Mouse (Mus musculus): ENCODE measurements at regions not wholly inside any gene's neighbourhood (a gene's known extent, or its start where the extent isn't known, plus 50 kb on each side); places are given as distances from the start of the nearest gene placed in this dataset.

GRCm38 (mm10) chr1:190526046-190526445 lies 355.5 kb upstream of the Prox1 start:
- Histone ChIP-seq H3K4me3 (replicated peaks) (no peak overlapping the region), H3K9me3 (no peaks in the 10 kb centered on the region), H3K27ac (no peak overlapping the region), H3K27me3 (peaks cover 45% of the 10 kb centered on the region), H3K9ac (replicated peaks) (no peak overlapping the region), H3K4me1 (replicated peaks) (peaks cover 8% of the 10 kb centered on the region; the same call in 1 of the 2 replicates), H3K4me2 (no peak overlapping the region), H3K36me3 (no peaks in the 10 kb centered on the region)
- ATAC-seq (ENCODE audit: insufficient number of reproducible peaks, insufficient read depth, low FRiP score, low TSS enrichment, low read depth): no peak
- WGBS: 22% methylated on average over 6 of the region's 6 CpGs

- ATAC-seq (ENCODE audit: insufficient number of reproducible peaks, insufficient read depth, low FRiP score, low TSS enrichment, low read depth): no peak
- 85% methylated on average over 8 of the region's 8 CpGs for WGBS
- Histone ChIP-seq H3K4me2 (no peak overlapping the region), H3K9me3 (no peaks in the 10 kb centered on the region), H3K4me3 (replicated peaks) (no peak overlapping the region), H3K27ac (no peak overlapping the region), H3K36me3 (no peaks in the 10 kb centered on the region), H3K27me3 (no peaks in the 10 kb centered on the region), H3K4me1 (replicated peaks) (no peaks in the 10 kb centered on the region), H3K9ac (replicated peaks) (no peak overlapping the region)
These were observed 329.6 kb upstream of the Prox1 start for GRCm38 (mm10) chr1:190500106-190500505.

- Histone ChIP-seq H3K9ac (replicated peaks) (no peak overlapping the region), H3K9me3 (no peaks in the 10 kb centered on the region), H3K27me3 (no peaks in the 10 kb centered on the region), H3K27ac (no peak overlapping the region), H3K4me2 (no peak overlapping the region), H3K4me1 (replicated peaks) (no peaks in the 10 kb centered on the region), H3K4me3 (replicated peaks) (no peak overlapping the region), H3K36me3 (no peaks in the 10 kb centered on the region)
- no peak for ATAC-seq (ENCODE audit: insufficient number of reproducible peaks, insufficient read depth, low FRiP score, low TSS enrichment, low read depth)
- WGBS: 86% methylated on average over 4 of the region's 4 CpGs
These were observed 327.0 kb upstream of the Prox1 start for GRCm38 (mm10) chr1:190497474-190497873.

GRCm38 (mm10) chr1:190495741-190496520 lies 325.4 kb upstream of the Prox1 start:
- Histone ChIP-seq H3K4me2 (no peak overlapping the region), H3K36me3 (no peaks in the 10 kb centered on the region), H3K4me3 (replicated peaks) (no peak overlapping the region), H3K27me3 (no peaks in the 10 kb centered on the region), H3K4me1 (replicated peaks) (no peaks in the 10 kb centered on the region), H3K9me3 (no peaks in the 10 kb centered on the region), H3K27ac (no peak overlapping the region), H3K9ac (replicated peaks) (no peak overlapping the region)
- ATAC-seq (ENCODE audit: insufficient number of reproducible peaks, insufficient read depth, low FRiP score, low TSS enrichment, low read depth): no peak
- WGBS: 53% methylated on average over 10 of the region's 10 CpGs

- no peak for ATAC-seq (ENCODE audit: insufficient number of reproducible peaks, insufficient read depth, low FRiP score, low TSS enrichment, low read depth)
- Histone ChIP-seq H3K36me3 (no peaks in the 10 kb centered on the region), H3K9ac (replicated peaks) (no peak overlapping the region), H3K4me3 (replicated peaks) (no peak overlapping the region), H3K27me3 (no peaks in the 10 kb centered on the region), H3K4me1 (replicated peaks) (0 out of 2 replicates have a peak, but pooled peaks cover 4% of the 10 kb centered on the region), H3K27ac (no peak overlapping the region), H3K9me3 (no peaks in the 10 kb centered on the region), H3K4me2 (no peak overlapping the region)
- 71% methylated on average over 7 of the region's 7 CpGs for WGBS
These were observed 316.1 kb upstream of the Prox1 start for GRCm38 (mm10) chr1:190486551-190487104.

GRCm38 (mm10) chr1:190483366-190483765 lies 312.9 kb upstream of the Prox1 start:
- Histone ChIP-seq H3K36me3 (no peaks in the 10 kb centered on the region), H3K27me3 (no peaks in the 10 kb centered on the region), H3K9me3 (no peaks in the 10 kb centered on the region), H3K27ac (no peak overlapping the region), H3K4me3 (replicated peaks) (no peak overlapping the region), H3K9ac (replicated peaks) (no peak overlapping the region), H3K4me2 (no peak overlapping the region), H3K4me1 (replicated peaks) (0 out of 2 replicates have a peak, but pooled peaks cover 4% of the 10 kb centered on the region)
- no peak for ATAC-seq (ENCODE audit: insufficient number of reproducible peaks, insufficient read depth, low FRiP score, low TSS enrichment, low read depth)
- WGBS: 91% methylated on average over 13 of the region's 13 CpGs

- H3K36me3 ChIP-seq: no peaks in the 10 kb centered on the region
- 65% methylated on average over 11 of the region's 11 CpGs for WGBS
- H3K27me3 ChIP-seq: no peaks in the 10 kb centered on the region
- no peak for ATAC-seq (ENCODE audit: insufficient number of reproducible peaks, insufficient read depth, low FRiP score, low TSS enrichment, low read depth)
- H3K9me3 ChIP-seq: no peaks in the 10 kb centered on the region
- no peak overlapping the region for H3K9ac ChIP-seq (replicated peaks)
- no peaks in the 10 kb centered on the region for H3K4me1 ChIP-seq (replicated peaks)
- H3K4me3 ChIP-seq (replicated peaks): no peak overlapping the region
- H3K27ac ChIP-seq: no peak overlapping the region
- no peak overlapping the region for H3K4me2 ChIP-seq
These were observed 310.6 kb upstream of the Prox1 start for GRCm38 (mm10) chr1:190481071-190481470.

GRCm38 (mm10) chr1:190480601-190481000 lies 310.1 kb upstream of the Prox1 start:
- Histone ChIP-seq H3K36me3 (no peaks in the 10 kb centered on the region), H3K4me3 (replicated peaks) (no peak overlapping the region), H3K9ac (replicated peaks) (no peak overlapping the region), H3K4me1 (replicated peaks) (no peaks in the 10 kb centered on the region), H3K27me3 (no peaks in the 10 kb centered on the region), H3K9me3 (no peaks in the 10 kb centered on the region), H3K4me2 (no peak overlapping the region), H3K27ac (no peak overlapping the region)
- no peak for ATAC-seq (ENCODE audit: insufficient number of reproducible peaks, insufficient read depth, low FRiP score, low TSS enrichment, low read depth)
- 80% methylated on average over 9 of the region's 9 CpGs for WGBS

GRCm38 (mm10) chr1:190472761-190473160 lies 302.2 kb upstream of the Prox1 start:
- Histone ChIP-seq H3K4me2 (no peak overlapping the region), H3K4me3 (replicated peaks) (no peak overlapping the region), H3K36me3 (no peaks in the 10 kb centered on the region), H3K27me3 (no peaks in the 10 kb centered on the region), H3K27ac (no peak overlapping the region), H3K9ac (replicated peaks) (no peak overlapping the region), H3K4me1 (replicated peaks) (no peaks in the 10 kb centered on the region), H3K9me3 (no peaks in the 10 kb centered on the region)
- ATAC-seq (ENCODE audit: insufficient number of reproducible peaks, insufficient read depth, low FRiP score, low TSS enrichment, low read depth): no peak
- 87% methylated on average over 8 of the region's 8 CpGs for WGBS

GRCm38 (mm10) chr1:190470336-190470735 lies 299.8 kb upstream of the Prox1 start:
- no peak for ATAC-seq (ENCODE audit: insufficient number of reproducible peaks, insufficient read depth, low FRiP score, low TSS enrichment, low read depth)
- no peak overlapping the region for H3K4me3 ChIP-seq (replicated peaks)
- H3K27ac ChIP-seq: no peak overlapping the region
- 0 out of 2 replicates have a peak, but pooled peaks cover 3% of the 10 kb centered on the region for H3K27me3 ChIP-seq
- no peaks in the 10 kb centered on the region for H3K36me3 ChIP-seq
- H3K9me3 ChIP-seq: no peaks in the 10 kb centered on the region
- H3K4me1 ChIP-seq (replicated peaks): no peaks in the 10 kb centered on the region
- 83% methylated on average over 9 of the region's 9 CpGs for WGBS
- no peak overlapping the region for H3K4me2 ChIP-seq
- H3K9ac ChIP-seq (replicated peaks): no peak overlapping the region

GRCm38 (mm10) chr1:190457541-190458061 lies 287.1 kb upstream of the Prox1 start:
- H3K9ac ChIP-seq (replicated peaks): no peak overlapping the region
- no peaks in the 10 kb centered on the region for H3K4me1 ChIP-seq (replicated peaks)
- no peak overlapping the region for H3K4me3 ChIP-seq (replicated peaks)
- WGBS: 73% methylated on average over 12 of the region's 12 CpGs
- no peak overlapping the region for H3K27ac ChIP-seq
- no peak for ATAC-seq (ENCODE audit: insufficient number of reproducible peaks, insufficient read depth, low FRiP score, low TSS enrichment, low read depth)
- H3K36me3 ChIP-seq: no peaks in the 10 kb centered on the region
- no peak overlapping the region for H3K4me2 ChIP-seq
- peaks cover 6% of the 10 kb centered on the region; the same call in 1 of the 2 replicates for H3K27me3 ChIP-seq
- no peaks in the 10 kb centered on the region for H3K9me3 ChIP-seq
